12 mouse cellular contexts compared by ENCODE assay signal in the genomic region with DNA sequence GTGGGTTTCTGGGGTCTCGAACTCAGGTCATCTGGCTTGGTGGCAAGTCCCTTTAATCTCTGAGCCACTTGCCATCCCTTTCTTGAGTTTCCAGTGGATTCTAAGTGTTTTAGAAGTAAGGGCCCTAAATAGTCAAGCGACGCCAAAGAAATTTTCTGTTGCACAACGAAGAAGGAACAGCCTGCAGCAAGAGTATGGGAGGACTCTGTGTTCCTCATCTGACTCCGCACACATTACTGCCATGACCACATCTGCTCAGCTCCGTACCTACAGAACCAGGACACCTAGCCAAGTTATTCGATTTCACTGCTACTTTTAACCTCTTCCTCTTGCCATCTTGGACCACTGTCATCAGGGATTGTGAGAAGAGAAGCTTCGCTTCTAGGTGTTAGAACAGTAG.
"Had no signal": no experiment of that assay in that cellular context is flagged by ENCODE, and none has a peak within 500 bp of the region (broad histone marks: within the 10 kb centered on the region; RNA-seq: fewer than 3 reads in every experiment).

No protein-coding gene starts in this region.

- DNase-seq: retina, postnatal 1 day; right cerebral cortex, adult 18-20 months; right cerebral cortex, postnatal 14 days; right cerebral cortex, postnatal 25 days; right cerebral cortex, postnatal 4 days; spleen, adult 18-20 months; thymus, adult 18-20 months; thymus, adult 2 months; thymus, postnatal 14 days; thymus, postnatal 25 days; thymus, postnatal 36 days; thymus, postnatal 4 days had no signal
